Mouse (Mus musculus) thymus, adult 2 months (tissue): Measurements from ENCODE around the gene Pkmyt1. TPM values are rescaled to one million over a fixed set of nuclear protein-coding genes. Genes with fewer than 3 reads are reported as not detected.

Source experiments
- DNase-seq: peaks from one replicate; pipeline ENCODE4 v3.0.0; 2021
- H3K27ac ChIP-seq: fragments of 200-500 bp; 2 replicates; pipeline ENCODE4 v1.5.1; 2012; ENCODE audit warnings: low read length, control low read depth; ENCODE audit not compliant: control insufficient read depth, insufficient read depth
- H3K27me3 ChIP-seq: fragments of 200-500 bp; 2 replicates; pipeline ENCODE4 v1.6.1; 2012; ENCODE audit warnings: mild to moderate bottlenecking, low read length, moderate library complexity, mixed read lengths; ENCODE audit not compliant: control insufficient read depth, insufficient read depth
- H3K36me3 ChIP-seq: fragments of 200-500 bp; 2 replicates; pipeline ENCODE4 v1.6.1; 2012; ENCODE audit warnings: mild to moderate bottlenecking, low read length, moderate library complexity; ENCODE audit not compliant: control insufficient read depth, insufficient read depth
- H3K4me1 ChIP-seq: fragments of 200-500 bp; replicated peaks from 2 replicates; pipeline ENCODE4 v1.6.1; 2012; ENCODE audit warnings: low read length; ENCODE audit not compliant: control insufficient read depth, insufficient read depth
- H3K4me3 ChIP-seq: fragments of 200-500 bp; 2 replicates; pipeline ENCODE4 v1.5.1; 2012; ENCODE audit warnings: mild to moderate bottlenecking, low read length, control low read depth, moderate library complexity; ENCODE audit not compliant: control insufficient read depth, insufficient read depth
- CTCF ChIP-seq: fragments of 200-500 bp; IDR thresholded peaks from 2 replicates; pipeline ENCODE4 v1.5.1; 2012; ENCODE audit warnings: mild to moderate bottlenecking, control low read depth, low read length, moderate library complexity, borderline replicate concordance; ENCODE audit not compliant: control insufficient read depth, poor library complexity, insufficient read depth; ENCODE audit errors: extremely low read depth
- POLR2A ChIP-seq: fragments of 200-500 bp; IDR thresholded peaks from 2 replicates; pipeline ENCODE4 v1.6.1; 2012; ENCODE audit warnings: mild to moderate bottlenecking, low read length, control low read depth, moderate library complexity; ENCODE audit not compliant: control insufficient read depth, poor library complexity, insufficient read depth; ENCODE audit errors: extremely low read depth
- WGBS: fragments of 180-500 bp; shearing (Covaris S2); methylation state at CpG from one replicate; pipeline ENCODE4 v1.1.7; 2018; 5-methylcytosine and 5-hydroxymethylcytosine counted together
- polyA plus RNA-seq: library from polyadenylated mRNA; depleted of rRNA; stranded (reverse); fragments of >200 nt; gene quantifications from 2 replicates; pipeline ENCODE4 v1.2.3, GENCODE M21; 2012; rRNA removed

Pkmyt1 gene
- polyA plus RNA-seq, 1 experiment: 145 TPM

DNA sequence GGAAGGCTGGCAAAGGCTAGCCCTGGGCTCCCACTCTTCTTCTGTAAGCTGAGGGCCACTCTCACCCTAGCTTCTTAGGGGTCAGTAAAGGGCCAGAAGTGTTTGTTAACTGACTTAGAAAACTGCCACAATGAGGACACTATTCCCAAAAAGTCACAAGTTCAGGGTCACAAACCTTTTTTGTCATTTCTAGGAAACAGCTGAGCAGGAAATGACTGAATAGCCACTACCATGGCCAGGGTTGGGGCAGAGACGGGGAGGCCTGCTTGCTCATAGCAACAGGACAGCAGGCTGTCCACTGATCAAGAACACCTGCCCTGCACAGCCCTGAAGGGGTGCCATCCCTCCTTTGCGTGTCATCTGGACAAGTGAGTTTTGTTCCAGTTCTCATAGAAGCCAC, 51.0 kb downstream of the Pkmyt1 start:
- Histone ChIP-seq H3K4me1 (no peaks in the 10 kb centered on the region), H3K27ac (no peak overlapping the region), H3K27me3 (no peaks in the 10 kb centered on the region), H3K36me3 (no peaks in the 10 kb centered on the region), H3K4me3 (no peak overlapping the region)
- DNase-seq: no peak
- TF ChIP-seq CTCF (no peak), POLR2A (no peak)
- WGBS: 96% methylated on average over 2 of the region's 2 CpGs

DNA sequence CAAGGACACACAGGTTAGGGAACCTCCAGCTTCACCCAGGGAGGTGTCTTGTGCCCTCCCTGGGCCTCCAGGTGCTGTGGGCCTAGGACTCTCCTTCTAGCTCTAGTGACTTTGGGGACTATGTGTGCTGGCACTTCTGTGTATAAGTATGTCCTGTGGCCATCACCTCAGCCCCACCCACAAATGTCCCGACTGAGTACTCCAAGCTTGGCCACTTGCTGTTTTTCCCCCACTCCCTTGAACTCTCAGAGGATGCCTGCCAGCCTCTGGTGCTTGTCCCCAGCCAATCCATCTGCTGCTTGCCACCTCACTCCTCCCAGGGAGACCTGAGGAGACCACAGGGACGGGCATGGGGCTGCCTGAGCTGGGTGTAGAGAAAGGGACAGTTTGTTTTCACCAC, 52.3 kb downstream of the Pkmyt1 start:
- Histone ChIP-seq H3K27ac (no peak overlapping the region), H3K36me3 (no peaks in the 10 kb centered on the region), H3K4me1 (no peaks in the 10 kb centered on the region), H3K27me3 (no peaks in the 10 kb centered on the region), H3K4me3 (no peak overlapping the region)
- DNase-seq: no peak
- TF ChIP-seq POLR2A (no peak), CTCF (no peak)
- WGBS: 63% methylated on average over 2 of the region's 2 CpGs

DNA sequence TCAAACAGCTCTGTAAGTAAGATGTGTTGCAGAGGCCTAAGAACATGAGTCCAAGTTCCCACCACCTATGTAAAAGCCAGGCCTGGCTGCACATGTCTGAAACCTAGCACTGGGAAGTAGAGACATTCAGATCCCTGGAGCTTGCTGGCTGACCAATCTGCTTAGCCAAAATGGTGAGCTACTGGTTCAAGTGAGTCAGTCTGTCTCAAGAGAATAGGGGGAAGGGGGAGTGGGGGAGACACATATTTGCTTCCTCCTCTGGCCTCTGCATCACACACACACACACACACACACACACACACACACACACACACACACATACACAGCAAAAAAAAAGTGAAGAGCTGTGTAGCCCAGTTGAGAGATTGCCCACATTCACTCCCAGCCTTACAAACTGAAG, 57.2 kb downstream of the Pkmyt1 start:
- no peaks in the 10 kb centered on the region for H3K27me3 ChIP-seq
- no peak overlapping the region for H3K27ac ChIP-seq
- TF ChIP-seq CTCF: no peak
- no peak for TF ChIP-seq POLR2A
- H3K4me3 ChIP-seq: no peak overlapping the region
- no peak for DNase-seq
- H3K36me3 ChIP-seq: no peaks in the 10 kb centered on the region
- H3K4me1 ChIP-seq: peaks cover 10% of the 10 kb centered on the region

DNA sequence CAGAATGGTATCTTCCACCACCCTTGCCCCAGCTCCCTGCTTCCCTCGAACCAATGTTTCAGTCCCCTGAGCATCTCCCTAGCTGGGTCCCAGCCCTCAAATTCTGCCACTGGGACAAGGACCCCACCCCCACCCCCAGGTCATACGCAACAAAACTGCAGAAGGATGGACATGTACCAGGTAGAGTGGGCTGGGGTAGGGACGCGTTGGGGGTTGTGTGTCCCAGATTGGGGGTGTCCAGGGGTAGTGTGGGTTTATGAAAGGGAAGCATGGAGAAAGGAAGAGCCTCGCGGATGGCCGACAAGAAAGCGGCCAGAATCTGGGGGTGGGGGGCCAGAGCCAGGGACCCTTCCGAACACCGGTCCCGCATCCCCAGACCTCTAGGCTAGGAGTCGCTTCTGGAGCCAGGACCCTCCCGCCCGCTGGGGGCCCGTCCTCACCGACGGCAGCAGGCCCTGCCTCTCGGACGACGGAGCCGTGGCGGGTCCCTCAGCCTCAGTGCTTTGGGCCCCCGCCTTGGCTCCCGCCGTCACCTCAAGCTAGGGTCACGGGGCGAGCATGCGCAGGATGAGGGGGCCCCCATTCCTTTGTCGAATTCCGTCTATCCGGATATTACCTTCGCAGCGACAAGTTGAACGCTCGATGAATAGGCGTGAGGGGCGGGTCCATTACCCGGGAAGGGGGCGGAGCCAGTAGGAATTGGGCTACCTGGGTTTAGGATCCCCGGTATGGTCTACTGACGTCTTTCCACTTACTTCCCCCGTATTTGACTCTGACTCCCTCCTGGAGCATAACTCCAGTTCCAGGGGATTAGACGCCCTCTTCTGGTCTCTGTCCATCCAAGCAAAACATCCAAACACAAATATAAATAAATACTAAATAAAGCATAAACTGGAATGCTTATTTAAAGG, 59.7 kb downstream of the Pkmyt1 start, which contains the start of gene Flywch2:
TSS of gene Flywch2 (minus strand) at position 521 of the 911 bp plus-strand sequence.
- Histone ChIP-seq H3K36me3 (no peaks in the 10 kb centered on the region), H3K4me3 (peak within 1 kb of the TSS; percentile 37), H3K4me1 (peaks cover 13% of the 10 kb centered on the region), H3K27ac (no peak within 1 kb of the TSS), H3K27me3 (no peaks in the 10 kb centered on the region)
- TF ChIP-seq POLR2A: no peak
- 14% methylated on average over 43 of the region's 43 CpGs for WGBS
- peak; percentile 63 for DNase-seq

Other genes with a start within 250 kb of the Pkmyt1 start
- not detected in 2 replicates for gene Vmn2r117, start 246.6 kb upstream of the Pkmyt1 start, polyA plus RNA-seq
- 23.5 and 24.4 TPM in 2 replicates for gene Zfp213, start 162.1 kb upstream of the Pkmyt1 start, polyA plus RNA-seq
- 2.5 and 3.0 TPM in 2 replicates for gene Zfp13, start 126.8 kb upstream of the Pkmyt1 start, polyA plus RNA-seq
- gene Zscan10, start 125.5 kb upstream of the Pkmyt1 start, polyA plus RNA-seq: 0.18 and 0.20 TPM in 2 replicates
- 7.2 and 7.4 TPM in 2 replicates for gene Mmp25, start 81.1 kb upstream of the Pkmyt1 start, polyA plus RNA-seq
- 0.43 and 0.49 TPM in 2 replicates for gene Bicdl2, start 65.8 kb upstream of the Pkmyt1 start, polyA plus RNA-seq
- 143 and 192 TPM in 2 replicates for gene Hcfc1r1, start 52.7 kb upstream of the Pkmyt1 start, polyA plus RNA-seq
- 78.3 and 84.5 TPM in 2 replicates for gene Thoc6, start 52.5 kb upstream of the Pkmyt1 start, polyA plus RNA-seq
- gene Tnfrsf12a, start 48.9 kb upstream of the Pkmyt1 start, polyA plus RNA-seq: 10.2 and 11.4 TPM in 2 replicates
- 0.47 and 0.51 TPM in 2 replicates for gene Cldn6, start 47.1 kb upstream of the Pkmyt1 start, polyA plus RNA-seq
- gene Cldn9, start 42.3 kb upstream of the Pkmyt1 start, polyA plus RNA-seq: 1.1 and 1.9 TPM in 2 replicates
- gene 1520401A03Rik, start 3.6 kb upstream of the Pkmyt1 start, polyA plus RNA-seq: 0.19 and 0.27 TPM in 2 replicates
- gene Paqr4, start 14.5 kb downstream of the Pkmyt1 start, polyA plus RNA-seq: 12.4 and 13.2 TPM in 2 replicates
- gene Kremen2, start 19.5 kb downstream of the Pkmyt1 start, polyA plus RNA-seq: 2.8 and 3.8 TPM in 2 replicates
- 32.0 and 33.6 TPM in 2 replicates for gene Flywch1, start 45.3 kb downstream of the Pkmyt1 start, polyA plus RNA-seq
- gene Flywch2, start 59.7 kb downstream of the Pkmyt1 start, polyA plus RNA-seq: 2.3 and 4.0 TPM in 2 replicates
- 874 and 1,056 TPM in 2 replicates for gene Srrm2, start 64.2 kb downstream of the Pkmyt1 start, polyA plus RNA-seq
- 639 and 815 TPM in 2 replicates for gene Elob, start 102.8 kb downstream of the Pkmyt1 start, polyA plus RNA-seq
- 1.6 and 2.8 TPM in 2 replicates for gene Prss33, start 109.7 kb downstream of the Pkmyt1 start, polyA plus RNA-seq
- 0.51 and 0.65 TPM in 2 replicates for gene Prss32, start 117.5 kb downstream of the Pkmyt1 start, polyA plus RNA-seq
- 0.34 and 0.59 TPM in 2 replicates for gene Prss41, start 117.8 kb downstream of the Pkmyt1 start, polyA plus RNA-seq
- 0.11 TPM in 1 of 2 replicates, not detected in the other for gene Prss21, start 141.7 kb downstream of the Pkmyt1 start, polyA plus RNA-seq
- gene Dcpp1, start 154.5 kb downstream of the Pkmyt1 start, polyA plus RNA-seq: 0.58 TPM in 1 of 2 replicates, not detected in the other
- gene Dcpp2, start 154.5 kb downstream of the Pkmyt1 start, polyA plus RNA-seq: 0.35 and 0.55 TPM in 2 replicates
- gene Dcpp3, start 191.1 kb downstream of the Pkmyt1 start, polyA plus RNA-seq: 0.34 TPM in 2 replicates
- gene Sbp, start 215.3 kb downstream of the Pkmyt1 start, polyA plus RNA-seq: 0.23 and 0.43 TPM in 2 replicates
- 0.88 and 1.6 TPM in 2 replicates for gene Sbpl, start 228.9 kb downstream of the Pkmyt1 start, polyA plus RNA-seq